Mouse (Mus musculus) heart, embryonic 15.5 days (tissue): Measurements from ENCODE around the gene Sfta2. TPM values are rescaled to one million over a fixed set of nuclear protein-coding genes. Genes with fewer than 3 reads are reported as not detected.
A peak's percentile ranks its signal among the peaks of the same experiment; 100 is the strongest.

Source experiments
- ATAC-seq: fragments of 200-750 bp; cut with Nextera tagmentation; replicated peaks from 2 replicates; pipeline ENCODE4 v1.8.0; 2017; ENCODE audit warnings: low read depth, moderate TSS enrichment; ENCODE audit not compliant: insufficient number of reproducible peaks, insufficient read depth, low FRiP score
- H3K27ac ChIP-seq: fragments of 300-500 bp; sonication (generic); 2 replicates; pipeline ENCODE4 v1.5.1; 2015; ENCODE audit warnings: mild to moderate bottlenecking, inconsistent platforms
- H3K27me3 ChIP-seq: fragments of 300-500 bp; sonication (generic); 2 replicates; pipeline ENCODE4 v1.6.1; 2015; ENCODE audit warnings: inconsistent platforms
- H3K36me3 ChIP-seq: fragments of 300-500 bp; sonication (generic); 2 replicates; pipeline ENCODE4 v1.6.1; 2015; ENCODE audit warnings: mild to moderate bottlenecking, inconsistent platforms
- H3K4me1 ChIP-seq: fragments of 300-500 bp; sonication (generic); replicated peaks from 2 replicates; pipeline ENCODE4 v1.6.1; 2015; ENCODE audit warnings: inconsistent platforms
- H3K4me2 ChIP-seq: fragments of 300-500 bp; sonication (generic); 2 replicates; pipeline ENCODE4 v1.6.1; 2015; ENCODE audit warnings: inconsistent platforms, mild to moderate bottlenecking, moderate library complexity
- H3K4me3 ChIP-seq: fragments of 300-500 bp; sonication (generic); 2 replicates; pipeline ENCODE4 v1.5.1; 2015; ENCODE audit warnings: mild to moderate bottlenecking, inconsistent platforms
- H3K9ac ChIP-seq: fragments of 300-500 bp; sonication (generic); 2 replicates; pipeline ENCODE4 v1.6.1; 2015; ENCODE audit warnings: mild to moderate bottlenecking, inconsistent platforms
- H3K9me3 ChIP-seq: fragments of 300-500 bp; sonication (generic); replicated peaks from 2 replicates; pipeline ENCODE4 v1.6.1; 2016; ENCODE audit warnings: inconsistent platforms
- WGBS: fragments of 180-500 bp; shearing (Covaris S2); methylation state at CpG from one replicate; pipeline ENCODE4 v1.1.7; 2015; ENCODE audit warnings: mixed read lengths; 5-methylcytosine and 5-hydroxymethylcytosine counted together
- polyA plus RNA-seq: library from polyadenylated mRNA; unstranded; fragments of >200 nt; fragmentation: Nextera tagmentation; extraction: Ambion mirVana; gene quantifications from 2 replicates; pipeline ENCODE4 v1.2.1, GENCODE M21; 2015

Gene Sfta2
- polyA plus RNA-seq, 1 experiment from 2014 or later, result 2.7 TPM

- peaks cover 44% of the 10 kb centered on the region for H3K36me3 ChIP-seq
- H3K27me3 ChIP-seq, result no peaks in the 10 kb centered on the region
- no peaks in the 10 kb centered on the region for H3K9me3 ChIP-seq
- no peak overlapping the region for H3K4me2 ChIP-seq
- no peak for ATAC-seq
- H3K4me1 ChIP-seq, result no peaks in the 10 kb centered on the region
- no peak overlapping the region for H3K9ac ChIP-seq
- H3K27ac ChIP-seq, result no peak overlapping the region
- whole genome bisulfite sequencing, result 48% methylated on average over 6 of the region's 6 CpGs
- no peak overlapping the region for H3K4me3 ChIP-seq
Measured at GRCm38 (mm10) chr17:35680591-35680990, 79.2 kb downstream of the Sfta2 start.

- Histone ChIP-seq H3K4me2 (no peak overlapping the region), H3K9me3 (no peaks in the 10 kb centered on the region), H3K4me3 (no peak overlapping the region), H3K9ac (no peak overlapping the region), H3K27me3 (no peaks in the 10 kb centered on the region), H3K4me1 (no peaks in the 10 kb centered on the region), H3K36me3 (peaks cover 58% of the 10 kb centered on the region), H3K27ac (no peak overlapping the region)
- WGBS, result 82% methylated on average over 13 of the region's 13 CpGs
- no peak for ATAC-seq
Measured at GRCm38 (mm10) chr17:35681986-35682385, 80.6 kb downstream of the Sfta2 start.

- WGBS, result 69% methylated on average over 9 of the region's 9 CpGs
- no peak overlapping the region for H3K4me3 ChIP-seq
- no peaks in the 10 kb centered on the region for H3K27me3 ChIP-seq
- H3K9ac ChIP-seq, result no peak overlapping the region
- H3K4me2 ChIP-seq, result no peak overlapping the region
- ATAC-seq, result no peak
- H3K4me1 ChIP-seq, result no peaks in the 10 kb centered on the region
- H3K9me3 ChIP-seq, result no peaks in the 10 kb centered on the region
- peaks cover 88% of the 10 kb centered on the region for H3K36me3 ChIP-seq
- no peak overlapping the region for H3K27ac ChIP-seq
Measured at GRCm38 (mm10) chr17:35685061-35685460, 83.7 kb downstream of the Sfta2 start.

GRCm38 (mm10) chr17:35688347-35689175 lies 87.2 kb downstream of the Sfta2 start:
- no peak overlapping the region for H3K4me3 ChIP-seq
- H3K9ac ChIP-seq, result no peak overlapping the region
- H3K36me3 ChIP-seq, result peaks cover 100% of the 10 kb centered on the region
- no peak overlapping the region for H3K27ac ChIP-seq
- no peaks in the 10 kb centered on the region for H3K4me1 ChIP-seq
- H3K27me3 ChIP-seq, result no peaks in the 10 kb centered on the region
- ATAC-seq, result no peak
- 81% methylated on average over 25 of the region's 25 CpGs for WGBS
- no peaks in the 10 kb centered on the region for H3K9me3 ChIP-seq
- H3K4me2 ChIP-seq, result no peak overlapping the region

- Histone ChIP-seq H3K4me2 (no peak overlapping the region), H3K4me3 (no peak overlapping the region), H3K9ac (no peak overlapping the region), H3K27me3 (no peaks in the 10 kb centered on the region), H3K9me3 (no peaks in the 10 kb centered on the region), H3K27ac (no peak overlapping the region), H3K4me1 (no peaks in the 10 kb centered on the region), H3K36me3 (peaks cover 90% of the 10 kb centered on the region)
- 89% methylated on average over 18 of the region's 18 CpGs for WGBS
- ATAC-seq, result no peak
Measured at GRCm38 (mm10) chr17:35689936-35690645, 88.7 kb downstream of the Sfta2 start.

- Histone ChIP-seq H3K36me3 (peaks cover 80% of the 10 kb centered on the region), H3K9ac (no peak overlapping the region), H3K27ac (no peak overlapping the region), H3K9me3 (0 out of 2 replicates have a peak, but pooled peaks cover 3% of the 10 kb centered on the region), H3K27me3 (no peaks in the 10 kb centered on the region), H3K4me3 (no peak overlapping the region), H3K4me1 (peaks cover 4% of the 10 kb centered on the region), H3K4me2 (no peak overlapping the region)
- 66% methylated on average over 4 of the region's 4 CpGs for WGBS
- no peak for ATAC-seq
Measured at GRCm38 (mm10) chr17:35691811-35692210, 90.5 kb downstream of the Sfta2 start.

GRCm38 (mm10) chr17:35692368-35692767 lies 91.0 kb downstream of the Sfta2 start:
- Histone ChIP-seq H3K36me3 (peaks cover 75% of the 10 kb centered on the region), H3K27me3 (no peaks in the 10 kb centered on the region), H3K4me3 (no peak overlapping the region), H3K4me2 (no peak overlapping the region), H3K4me1 (peaks cover 10% of the 10 kb centered on the region), H3K27ac (no peak overlapping the region), H3K9ac (no peak overlapping the region), H3K9me3 (0 out of 2 replicates have a peak, but pooled peaks cover 3% of the 10 kb centered on the region)
- no peak for ATAC-seq
- WGBS, result 75% methylated on average over 4 of the region's 4 CpGs

GRCm38 (mm10) chr17:35693906-35694305 lies 92.6 kb downstream of the Sfta2 start:
- Histone ChIP-seq H3K27ac (no peak overlapping the region), H3K36me3 (peaks cover 60% of the 10 kb centered on the region), H3K9me3 (0 out of 2 replicates have a peak, but pooled peaks cover 3% of the 10 kb centered on the region), H3K9ac (no peak overlapping the region), H3K4me1 (peaks cover 25% of the 10 kb centered on the region), H3K27me3 (no peaks in the 10 kb centered on the region), H3K4me2 (no peak overlapping the region), H3K4me3 (no peak overlapping the region)
- no peak for ATAC-seq
- WGBS, result 63% methylated on average over 5 of the region's 5 CpGs

- Histone ChIP-seq H3K27me3 (no peaks in the 10 kb centered on the region), H3K4me2 (no peak overlapping the region), H3K4me3 (no peak overlapping the region), H3K9ac (no peak overlapping the region), H3K9me3 (0 out of 2 replicates have a peak, but pooled peaks cover 3% of the 10 kb centered on the region), H3K27ac (no peak overlapping the region), H3K36me3 (peaks cover 46% of the 10 kb centered on the region), H3K4me1 (peaks cover 35% of the 10 kb centered on the region)
- WGBS, result 87% methylated on average over 2 of the region's 2 CpGs
- ATAC-seq, result no peak
Measured at GRCm38 (mm10) chr17:35695289-35695688, 93.9 kb downstream of the Sfta2 start.

- Histone ChIP-seq H3K36me3 (peaks cover 32% of the 10 kb centered on the region), H3K27ac (peak overlapping the region; percentile 86), H3K4me2 (peak overlapping the region; percentile 76), H3K27me3 (no peaks in the 10 kb centered on the region), H3K9me3 (0 out of 2 replicates have a peak, but pooled peaks cover 3% of the 10 kb centered on the region), H3K4me3 (peak overlapping the region; percentile 43), H3K9ac (no peak overlapping the region), H3K4me1 (peaks cover 35% of the 10 kb centered on the region)
- no peak for ATAC-seq
- 31% methylated on average over 6 of the region's 6 CpGs for WGBS
Measured at GRCm38 (mm10) chr17:35696691-35697090, 95.3 kb downstream of the Sfta2 start.

GRCm38 (mm10) chr17:35697429-35697758 lies 96.0 kb downstream of the Sfta2 start:
- Histone ChIP-seq H3K4me1 (peaks cover 40% of the 10 kb centered on the region), H3K4me2 (peak overlapping the region; percentile 76), H3K9me3 (0 out of 2 replicates have a peak, but pooled peaks cover 3% of the 10 kb centered on the region), H3K36me3 (peaks cover 25% of the 10 kb centered on the region), H3K27ac (peak overlapping the region; percentile 86), H3K4me3 (peak overlapping the region; percentile 43), H3K27me3 (no peaks in the 10 kb centered on the region), H3K9ac (peak overlapping the region; percentile 55)
- ATAC-seq, result no peak
- 20% methylated on average over 1 of the region's 1 CpGs for WGBS
